Mouse (Mus musculus) heart, embryonic 11.5 days (tissue): Measurements from ENCODE around the gene Nup210. TPM values are rescaled to one million over a fixed set of nuclear protein-coding genes. Genes with fewer than 3 reads are reported as not detected.
A peak's percentile ranks its signal among the peaks of the same experiment; 100 is the strongest.

Source experiments
- ATAC-seq: fragments of 200-750 bp; cut with Nextera tagmentation; replicated peaks from 2 replicates; pipeline ENCODE4 v1.8.0; 2017; ENCODE audit warnings: moderate library complexity; ENCODE audit not compliant: insufficient number of reproducible peaks, low FRiP score, low TSS enrichment
- H3K27ac ChIP-seq: fragments of 300-500 bp; sonication (generic); 2 replicates; pipeline ENCODE4 v1.5.1; 2014; ENCODE audit warnings: mild to moderate bottlenecking, low read depth, low read length
- H3K27me3 ChIP-seq: fragments of 300-500 bp; sonication (generic); 2 replicates; pipeline ENCODE4 v1.6.1; 2014; ENCODE audit warnings: mild to moderate bottlenecking, low read length, mixed read lengths; ENCODE audit not compliant: control insufficient read depth, insufficient read depth
- H3K36me3 ChIP-seq: fragments of 300-500 bp; sonication (generic); 2 replicates; pipeline ENCODE4 v1.6.1; 2014; ENCODE audit warnings: mild to moderate bottlenecking, low read length, moderate library complexity, mixed read lengths; ENCODE audit not compliant: control insufficient read depth, insufficient read depth
- H3K4me1 ChIP-seq: fragments of 300-500 bp; sonication (generic); 2 replicates; pipeline ENCODE4 v1.6.1; 2014; ENCODE audit warnings: low read length; ENCODE audit not compliant: control insufficient read depth, insufficient read depth
- H3K4me2 ChIP-seq: fragments of 300-500 bp; sonication (generic); 2 replicates; pipeline ENCODE4 v1.6.1; 2014; ENCODE audit warnings: mild to moderate bottlenecking, moderate library complexity
- H3K4me3 ChIP-seq: fragments of 300-500 bp; sonication (generic); 2 replicates; pipeline ENCODE4 v1.5.1; 2014; ENCODE audit warnings: low read depth, low read length
- H3K9ac ChIP-seq: fragments of 300-500 bp; sonication (generic); 2 replicates; pipeline ENCODE4 v1.6.1; 2014; ENCODE audit warnings: mild to moderate bottlenecking, low read depth, low read length, moderate library complexity
- H3K9me3 ChIP-seq: fragments of 300-500 bp; sonication (generic); replicated peaks from 2 replicates; pipeline ENCODE4 v1.6.1; 2016; ENCODE audit warnings: low read length; ENCODE audit not compliant: control insufficient read depth
- WGBS: fragments of 180-500 bp; shearing (Covaris S2); extraction: QIAGEN DNeasy Blood & Tissue Kit; methylation state at CpG from one replicate; pipeline ENCODE4 v1.1.7; 2014; ENCODE audit not compliant: insufficient replicate concordance; 5-methylcytosine and 5-hydroxymethylcytosine counted together
- polyA plus RNA-seq: library from polyadenylated mRNA; unstranded; fragments of >200 nt; fragmentation: Nextera tagmentation; extraction: Ambion mirVana; gene quantifications from 2 replicates; pipeline ENCODE4 v1.2.1, GENCODE M21; 2014

The Nup210 gene
- polyA plus RNA-seq, 1 experiment from 2014 or later = 5.1 TPM

GRCm38 (mm10) chr6:91047434-91047833 lies 69.2 kb downstream of the Nup210 start:
- Histone ChIP-seq H3K4me1 (peaks cover 27% of the 10 kb centered on the region), H3K36me3 (no peaks in the 10 kb centered on the region), H3K4me3 (no peak overlapping the region), H3K9ac (no peak overlapping the region), H3K27me3 (peaks cover 3% of the 10 kb centered on the region; the same call in 1 of the 2 replicates), H3K9me3 (no peaks in the 10 kb centered on the region), H3K4me2 (no peak overlapping the region), H3K27ac (no peak overlapping the region)
- ATAC-seq = no peak
- 78% methylated on average over 5 of the region's 5 CpGs for WGBS

- Histone ChIP-seq H3K9ac (no peak overlapping the region), H3K4me1 (peaks cover 36% of the 10 kb centered on the region), H3K9me3 (no peaks in the 10 kb centered on the region), H3K27me3 (peaks cover 3% of the 10 kb centered on the region; the same call in 1 of the 2 replicates), H3K4me2 (no peak overlapping the region), H3K27ac (peak overlapping the region; percentile 54; the same call in 1 of the 2 replicates), H3K4me3 (no peak overlapping the region), H3K36me3 (no peaks in the 10 kb centered on the region)
- ATAC-seq = peak; percentile 51; the same call in 1 of the 2 replicates
- WGBS = 53% methylated on average over 5 of the region's 5 CpGs
Measured at GRCm38 (mm10) chr6:91046184-91046583, 70.4 kb downstream of the Nup210 start.

DNA sequence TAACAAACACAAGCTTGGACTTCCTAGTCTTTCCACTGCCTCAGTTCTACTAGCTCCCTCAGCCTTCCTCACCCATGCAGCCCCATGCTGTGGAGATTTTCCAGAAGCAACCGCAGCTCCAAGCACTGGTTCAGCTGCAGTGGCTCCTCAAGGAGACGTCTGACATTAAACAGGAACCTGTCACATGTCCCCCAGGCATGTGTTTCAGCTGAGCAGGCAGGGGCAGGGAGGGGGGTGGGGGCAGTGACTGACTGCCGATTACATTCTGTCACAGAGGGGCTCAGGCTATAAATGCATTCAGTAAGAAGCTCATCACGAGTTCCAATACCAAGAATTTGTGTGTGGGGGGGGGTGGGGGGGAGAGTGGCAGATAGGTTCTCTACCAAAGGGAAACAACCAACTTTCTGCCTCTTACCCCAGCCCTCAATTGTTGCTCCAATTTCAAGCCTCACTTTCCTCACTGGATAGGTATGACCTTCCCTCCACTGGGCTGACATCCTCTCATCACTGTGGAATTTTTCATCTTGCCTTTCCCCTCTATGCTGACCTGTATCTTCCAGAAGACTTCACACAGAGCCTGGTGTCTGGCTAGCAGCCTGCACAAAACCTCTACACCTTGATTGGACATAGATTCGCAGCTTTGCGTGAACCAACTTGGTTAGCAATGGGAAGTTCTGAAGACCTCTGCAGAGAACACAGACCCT lies 71.8 kb downstream of the Nup210 start:
- H3K4me2 ChIP-seq = peak overlapping the region; percentile 27; the same call in 1 of the 2 replicates

DNA sequence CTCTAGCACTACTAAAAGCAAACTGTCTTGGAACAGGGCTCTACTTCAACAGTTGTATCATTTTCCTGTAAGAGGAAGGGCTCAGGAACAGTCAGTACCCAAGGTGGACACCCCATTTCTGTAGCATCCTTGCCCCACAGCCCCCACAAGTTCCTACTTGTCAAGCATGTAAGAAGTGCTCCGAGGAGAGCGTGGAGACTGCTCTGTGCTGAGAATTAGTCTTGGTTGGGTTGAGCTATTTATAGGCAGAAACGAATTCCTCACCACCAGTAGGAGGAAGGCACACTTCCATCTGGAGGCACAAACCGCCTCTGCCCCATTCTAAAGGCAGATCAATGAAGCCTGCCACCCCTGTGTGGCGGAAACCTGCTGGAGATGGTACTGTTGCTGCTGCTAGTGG lies 75.3 kb downstream of the Nup210 start:
- peaks cover 15% of the 10 kb centered on the region for H3K27me3 ChIP-seq
- no peak overlapping the region for H3K4me2 ChIP-seq
- ATAC-seq = no peak
- H3K36me3 ChIP-seq = no peaks in the 10 kb centered on the region
- WGBS = 53% methylated on average over 5 of the region's 5 CpGs
- H3K4me1 ChIP-seq = peaks cover 34% of the 10 kb centered on the region
- no peak overlapping the region for H3K4me3 ChIP-seq
- 0 out of 2 replicates have a peak overlapping the region, but pooled peaks have one; percentile 36 for H3K27ac ChIP-seq
- H3K9me3 ChIP-seq = no peaks in the 10 kb centered on the region
- H3K9ac ChIP-seq = no peak overlapping the region

More for the DNA sequence above, 71.8 kb downstream of the Nup210 start:
- Histone ChIP-seq H3K27me3 (peaks cover 6% of the 10 kb centered on the region; the same call in 1 of the 2 replicates), H3K36me3 (no peaks in the 10 kb centered on the region), H3K4me3 (no peak overlapping the region), H3K9ac (no peak overlapping the region), H3K27ac (peak overlapping the region; percentile 54), H3K4me1 (peaks cover 43% of the 10 kb centered on the region), H3K9me3 (no peaks in the 10 kb centered on the region)
- ATAC-seq = peak; percentile 76
- 34% methylated on average over 6 of the region's 6 CpGs for WGBS

- H3K27ac ChIP-seq = no peak overlapping the region
- no peak overlapping the region for H3K4me2 ChIP-seq
- no peak for ATAC-seq
- 85% methylated on average over 5 of the region's 5 CpGs for WGBS
- H3K9ac ChIP-seq = no peak overlapping the region
- no peak overlapping the region for H3K4me3 ChIP-seq
- H3K27me3 ChIP-seq = no peaks in the 10 kb centered on the region
- no peaks in the 10 kb centered on the region for H3K9me3 ChIP-seq
- H3K4me1 ChIP-seq = no peaks in the 10 kb centered on the region
- H3K36me3 ChIP-seq = no peaks in the 10 kb centered on the region
Measured at GRCm38 (mm10) chr6:91028256-91028655, 88.4 kb downstream of the Nup210 start.

- Histone ChIP-seq H3K27me3 (no peaks in the 10 kb centered on the region; the same call in 1 of the 2 replicates), H3K36me3 (0 out of 2 replicates have a peak, but pooled peaks cover 2% of the 10 kb centered on the region), H3K4me3 (no peak overlapping the region), H3K4me2 (no peak overlapping the region), H3K27ac (no peak overlapping the region), H3K4me1 (no peaks in the 10 kb centered on the region), H3K9me3 (no peaks in the 10 kb centered on the region), H3K9ac (no peak overlapping the region)
- WGBS = 75% methylated on average over 7 of the region's 7 CpGs
- no peak for ATAC-seq
Measured at GRCm38 (mm10) chr6:91020810-91021209, 95.8 kb downstream of the Nup210 start.

DNA sequence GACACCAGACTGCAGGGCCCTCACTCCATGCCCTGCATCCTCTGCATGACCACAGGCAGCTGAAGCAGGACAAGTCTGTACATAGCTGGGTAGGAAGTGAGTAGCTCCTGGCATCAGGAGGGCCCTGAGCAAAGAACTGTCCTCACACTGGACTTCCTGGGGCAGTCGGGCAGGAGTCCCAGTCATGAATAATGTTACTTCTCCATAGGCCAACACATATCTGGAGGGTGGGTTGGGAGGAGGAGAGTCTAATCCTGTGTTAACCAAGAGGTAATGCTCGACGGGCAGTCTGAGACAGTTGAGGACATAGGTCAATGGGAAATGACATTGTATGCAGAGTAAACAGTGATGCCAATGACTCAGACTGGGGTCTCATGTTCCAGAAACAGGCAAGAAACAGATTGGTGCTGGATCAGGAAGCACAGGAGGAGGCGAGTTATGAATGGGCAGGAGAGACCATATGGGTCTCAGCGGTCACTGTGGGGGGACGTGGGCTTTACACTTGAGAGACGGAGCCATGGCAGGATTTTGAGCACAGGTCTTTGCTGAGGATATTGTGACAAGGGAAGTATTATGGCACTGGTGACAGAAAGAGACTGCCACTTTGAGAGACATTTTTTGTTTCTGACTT lies 99.9 kb downstream of the Nup210 start:
- Histone ChIP-seq H3K27me3 (no peaks in the 10 kb centered on the region; the same call in 1 of the 2 replicates), H3K4me2 (no peak overlapping the region), H3K9ac (no peak overlapping the region), H3K9me3 (no peaks in the 10 kb centered on the region), H3K36me3 (0 out of 2 replicates have a peak, but pooled peaks cover 2% of the 10 kb centered on the region), H3K4me3 (no peak overlapping the region), H3K27ac (no peak overlapping the region), H3K4me1 (peaks cover 6% of the 10 kb centered on the region; the same call in 1 of the 2 replicates)
- no peak for ATAC-seq
- WGBS = 75% methylated on average over 7 of the region's 7 CpGs

GRCm38 (mm10) chr6:91014198-91014958 lies 102.3 kb downstream of the Nup210 start:
- Histone ChIP-seq H3K4me2 (no peak overlapping the region), H3K4me3 (no peak overlapping the region), H3K27me3 (no peaks in the 10 kb centered on the region; the same call in 1 of the 2 replicates), H3K9ac (no peak overlapping the region), H3K36me3 (0 out of 2 replicates have a peak, but pooled peaks cover 2% of the 10 kb centered on the region), H3K4me1 (peaks cover 6% of the 10 kb centered on the region; the same call in 1 of the 2 replicates), H3K9me3 (no peaks in the 10 kb centered on the region), H3K27ac (no peak overlapping the region)
- 69% methylated on average over 9 of the region's 9 CpGs for WGBS
- ATAC-seq = no peak
